Mouse (Mus musculus) embryonic stem cell, embryonic (primary cell): Measurements from ENCODE around the gene Flcn.

ENCODE experiments used
- CTCF ChIA-PET, 4 experiments: fragments of 300-600 bp in 2 of 4; fragments of 350-600 bp in 2 of 4; sonication (Branson Sonifier 250); formaldehyde crosslinking; loops; one replicate each; lab custom pipeline; 2022; ENCODE audit warnings: inconsistent platforms in 2 of 4; lab: Charles Lee
- POLR2A ChIA-PET, 4 experiments: fragments of 300-600 bp in 2 of 4; fragments of 350-600 bp in 2 of 4; sonication (Branson Sonifier 250); formaldehyde crosslinking; loops; one replicate each; lab custom pipeline; 2022; ENCODE audit warnings: antibody characterized with exemption in 4 of 4, inconsistent platforms in 1 of 4; lab: Charles Lee

The Flcn gene

DNA sequence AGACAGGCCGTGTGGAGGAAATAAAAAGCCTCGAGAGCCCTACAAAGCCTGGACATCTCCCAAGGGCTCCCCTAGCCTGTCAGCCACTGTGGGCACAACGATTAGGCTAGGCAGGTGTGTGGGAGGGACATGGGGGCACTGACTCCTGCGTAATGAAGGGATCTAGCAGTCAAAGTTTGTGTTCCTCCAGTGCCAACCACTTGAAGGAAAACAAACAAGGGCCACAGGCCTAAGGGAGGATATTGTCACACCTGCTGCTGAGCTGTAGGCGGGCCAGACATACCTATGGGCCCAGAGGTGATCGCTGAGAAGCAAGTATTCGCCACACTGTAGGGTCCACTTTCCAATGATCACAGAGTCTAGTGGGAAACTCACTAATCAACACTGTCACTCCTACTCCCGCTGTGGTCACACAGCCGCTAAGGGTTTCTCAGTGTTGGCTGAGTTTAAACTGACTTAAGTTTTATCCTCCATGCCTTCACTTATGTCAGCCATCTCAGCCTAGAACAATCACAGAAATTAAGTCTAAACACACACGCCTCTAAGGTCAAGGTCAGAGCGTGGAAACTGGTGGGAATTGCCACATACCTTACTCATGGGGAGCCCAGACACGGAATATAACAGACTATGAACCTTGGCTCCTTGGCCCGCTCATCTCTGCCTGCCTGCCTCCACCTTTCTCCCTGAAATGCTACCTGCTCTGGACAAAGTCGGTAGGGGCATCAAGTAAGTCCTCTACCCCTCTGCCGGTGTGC, 23.2 kb downstream of the Flcn start:
- ChIA-PET POLR2A (interaction anchor here in 3 of 4 experiments (0.7 to 2.4 kb wide), 12 partner anchors 8 to 269 kb away, joined by 3 to 17 read pairs (median 4); partner anchors contain the start of gene Rasd1 (in 1 of the 3)), CTCF (interaction anchor here in 2 of 4 experiments (1.1 to 1.4 kb wide), 4 partner anchors 8 to 25 kb away, joined by 3 to 4 read pairs (median 3); no protein-coding TSS in a partner anchor)

- CTCF ChIA-PET: no interaction called here
- POLR2A ChIA-PET: interaction anchor here in 2 of 4 experiments (0.5 to 2.2 kb wide), 3 partner anchors 23 to 1248 kb away, joined by 4 to 5 read pairs (median 5); no protein-coding TSS in a partner anchor
Observed at GRCm38 (mm10) chr11:59783591-59783990, 26.2 kb downstream of the Flcn start.

DNA sequence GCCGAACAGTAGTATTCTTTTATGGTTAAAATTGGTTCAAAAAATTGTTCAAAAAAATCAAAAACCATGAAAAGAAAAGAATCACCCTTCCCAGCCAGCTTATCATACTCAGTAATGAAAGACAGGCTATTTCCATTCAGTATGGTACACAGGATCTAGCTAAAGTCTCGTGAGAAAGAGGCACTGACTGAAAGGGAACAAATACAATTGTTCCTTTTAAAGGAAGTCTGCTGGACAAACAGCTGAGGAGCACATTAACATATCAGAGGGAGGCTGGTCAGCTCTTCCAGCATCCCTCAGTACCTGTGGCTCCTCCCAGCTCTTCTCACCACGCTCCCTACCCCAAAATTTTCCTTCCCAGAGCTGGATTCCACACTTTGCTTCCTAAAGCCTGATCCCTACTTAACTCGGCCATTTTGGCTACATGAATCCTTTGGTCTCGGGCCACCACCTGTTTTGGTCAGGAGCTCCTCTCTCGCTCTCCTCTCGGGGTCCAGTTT, 27.7 kb downstream of the Flcn start:
- ChIA-PET POLR2A (interaction anchor here in 2 of 4 experiments (0.6 to 1.6 kb wide), 10 partner anchors 14 to 1812 kb away, joined by 3 to 8 read pairs (median 4); partner anchors contain the start of gene Flcn (in 1 of the 2)), CTCF (interaction anchor here in 2 of 4 experiments (0.6 to 1.5 kb wide), 7 partner anchors 12 to 1751 kb away, joined by 3 to 5 read pairs (median 3); no protein-coding TSS in a partner anchor)

DNA sequence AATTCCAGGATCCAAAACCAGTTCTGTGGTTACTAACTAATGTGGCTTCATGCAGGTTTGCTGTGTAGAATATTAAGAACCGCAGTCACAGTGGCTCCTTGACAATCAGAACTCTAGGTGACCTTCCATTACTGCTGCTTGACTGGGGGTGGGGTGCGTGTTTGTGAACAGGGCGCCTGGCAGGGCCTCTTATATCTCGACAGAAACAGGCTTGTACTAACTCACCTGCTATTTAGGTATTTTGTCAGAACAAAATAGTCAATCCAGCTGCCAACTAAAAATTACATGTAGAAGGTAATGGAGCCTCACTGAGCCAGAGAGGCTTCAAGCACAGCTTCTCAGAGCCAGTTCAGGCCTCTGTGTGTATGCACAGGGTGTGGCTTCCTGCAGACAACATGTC, 29.6 kb downstream of the Flcn start:
- ChIA-PET CTCF (interaction anchor here in 3 of 4 experiments (0.5 to 2.4 kb wide), 5 partner anchors 12 to 512 kb away, joined by 3 to 15 read pairs (median 7); partner anchors contain the start of gene Zkscan17 (in 1 of the 3)), POLR2A (interaction anchor here in 2 of 4 experiments (0.6 to 2.1 kb wide), 6 partner anchors 13 to 185 kb away, joined by 3 to 9 read pairs (median 3); partner anchors contain the start of genes Cops3 (in 1 of the 2), Nt5m (in 1 of the 2) and Rasd1 (in 1 of the 2))

- ChIA-PET CTCF (interaction anchor here (0.5 to 2.4 kb wide), 39 partner anchors 8 to 681 kb away, joined by 3 to 22 read pairs (median 4); partner anchors contain the start of genes Pld6 (in 2 of the 4) and Zkscan17 (in 1 of the 4)), POLR2A (interaction anchor here in 3 of 4 experiments (0.7 to 2.1 kb wide), 10 partner anchors 8 to 60 kb away, joined by 3 to 17 read pairs (median 4); partner anchors contain the start of genes Pld6 (in 3 of the 3), Cops3 (in 1 of the 3) and Nt5m (in 1 of the 3))
Observed at GRCm38 (mm10) chr11:59779406-59779805, 30.4 kb downstream of the Flcn start.

GRCm38 (mm10) chr11:59778874-59779223, 31.0 kb downstream of the Flcn start:
- CTCF ChIA-PET: interaction anchor here (0.5 to 2.4 kb wide), 83 partner anchors 9 to 681 kb away, joined by 3 to 22 read pairs (median 4); partner anchors contain the start of genes Pld6 (in 3 of the 4), Cops3 (in 1 of the 4), Nt5m (in 1 of the 4) and Zkscan17 (in 1 of the 4)
- POLR2A ChIA-PET: interaction anchor here (0.6 to 2.1 kb wide), 18 partner anchors 8 to 253 kb away, joined by 3 to 17 read pairs (median 4); partner anchors contain the start of genes Pld6 (in 4 of the 4), Cops3 (in 2 of the 4), Nt5m (in 1 of the 4) and Zkscan17 (in 1 of the 4)

DNA sequence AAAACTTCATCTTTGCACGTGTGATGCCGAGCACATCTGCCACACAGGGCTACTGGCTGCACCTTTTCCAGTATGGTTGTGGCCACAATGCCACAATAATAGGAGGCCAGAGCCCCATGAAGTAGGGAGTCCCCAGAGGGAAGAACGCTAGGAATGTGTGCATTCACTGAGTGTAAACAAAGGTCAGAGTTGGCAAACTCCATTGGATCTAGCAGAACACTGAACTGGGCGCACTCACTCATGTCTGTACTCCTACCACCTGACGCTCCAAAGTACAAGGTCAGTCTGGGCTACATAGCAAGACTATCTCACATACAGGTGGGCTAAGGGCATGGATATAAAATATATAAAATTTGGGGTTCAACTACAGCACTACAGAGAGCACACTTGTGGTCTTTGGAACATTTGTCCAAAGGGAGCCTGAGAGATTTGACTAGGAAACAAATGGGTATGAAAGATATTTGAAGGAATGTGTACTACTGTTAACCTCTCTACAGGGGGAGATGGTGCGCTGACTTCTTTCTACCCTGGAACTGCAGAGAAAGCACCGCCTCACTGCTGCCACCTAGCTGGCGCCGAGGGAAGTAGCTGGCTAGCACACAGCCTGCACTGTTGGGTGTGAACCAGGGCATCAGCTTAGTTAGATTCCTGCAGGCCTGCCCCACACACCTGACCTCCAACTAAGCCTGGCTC, 31.5 kb downstream of the Flcn start:
- ChIA-PET CTCF (interaction anchor here (0.6 to 2.4 kb wide), 82 partner anchors 9 to 680 kb away, joined by 3 to 22 read pairs (median 4); partner anchors contain the start of genes Pld6 (in 3 of the 4), Cops3 (in 1 of the 4), Nt5m (in 1 of the 4) and Zkscan17 (in 1 of the 4)), POLR2A (interaction anchor here (0.6 to 2.1 kb wide), 16 partner anchors 9 to 253 kb away, joined by 3 to 17 read pairs (median 4); partner anchors contain the start of genes Pld6 (in 4 of the 4), Cops3 (in 2 of the 4), Nt5m (in 1 of the 4) and Zkscan17 (in 1 of the 4))

GRCm38 (mm10) chr11:59777259-59777658, 32.6 kb downstream of the Flcn start:
- POLR2A ChIA-PET: no interaction called here
- CTCF ChIA-PET: interaction anchor here in 1 of 4 experiments (0.8 kb wide), 1 partner anchor 9 kb away, joined by 4 read pairs; no protein-coding TSS in a partner anchor

- ChIA-PET POLR2A (interaction anchor here in 1 of 4 experiments (1.0 kb wide), 2 partner anchors 9 to 15 kb away, joined by 3 read pairs; no protein-coding TSS in a partner anchor), CTCF (interaction anchor here in 1 of 4 experiments (0.9 to 2.1 kb wide), 4 partner anchors 22 to 250 kb away, joined by 3 to 5 read pairs (median 4); no protein-coding TSS in a partner anchor)
Observed at GRCm38 (mm10) chr11:59775435-59776148, 34.2 kb downstream of the Flcn start.

DNA sequence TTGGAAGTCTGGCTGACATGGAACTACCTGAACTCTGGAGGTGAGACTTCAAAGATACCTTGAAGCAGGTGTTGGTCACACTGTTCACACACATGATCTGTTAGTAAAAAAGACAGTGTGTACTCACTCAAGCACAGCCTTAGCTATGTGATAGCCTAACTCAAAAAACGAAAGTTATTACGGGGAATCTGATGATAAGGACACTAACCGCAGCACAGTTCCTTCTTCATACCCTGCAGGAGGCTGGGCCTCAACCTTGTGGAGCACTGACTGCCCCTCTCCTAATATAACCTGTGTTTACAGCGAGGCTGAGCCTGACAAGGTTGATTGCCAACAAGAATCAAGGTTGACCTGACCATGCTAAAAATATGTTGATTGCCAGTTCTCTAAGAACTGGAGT, 35.3 kb downstream of the Flcn start:
- ChIA-PET POLR2A (interaction anchor here in 1 of 4 experiments (1.0 kb wide), 1 partner anchor 10 kb away, joined by 3 read pairs; no protein-coding TSS in a partner anchor), CTCF (interaction anchor here in 1 of 4 experiments (2.1 kb wide), 1 partner anchor 105 kb away, joined by 5 read pairs; no protein-coding TSS in a partner anchor)

- ChIA-PET POLR2A (no interaction called here), CTCF (interaction anchor here in 1 of 4 experiments (1.1 kb wide), 1 partner anchor 39 kb away, joined by 3 read pairs; no protein-coding TSS in a partner anchor)
Observed at GRCm38 (mm10) chr11:59772902-59773301, 36.9 kb downstream of the Flcn start.

- POLR2A ChIA-PET: no interaction called here
- CTCF ChIA-PET: no interaction called here
Observed at GRCm38 (mm10) chr11:59772291-59772690, 37.5 kb downstream of the Flcn start.

- ChIA-PET CTCF (no interaction called here), POLR2A (interaction anchor here in 1 of 4 experiments (0.6 kb wide), 1 partner anchor 729 kb away, joined by 4 read pairs; no protein-coding TSS in a partner anchor)
Observed at GRCm38 (mm10) chr11:59770753-59771152, 39.1 kb downstream of the Flcn start.

GRCm38 (mm10) chr11:59769738-59770137, 40.1 kb downstream of the Flcn start:
- ChIA-PET POLR2A (interaction anchor here in 1 of 4 experiments (0.7 to 0.8 kb wide), 2 partner anchors 10 to 13 kb away, joined by 3 read pairs; no protein-coding TSS in a partner anchor), CTCF (interaction anchor here in 3 of 4 experiments (0.6 to 1.0 kb wide), 3 partner anchors 9 to 244 kb away, joined by 3 read pairs; no protein-coding TSS in a partner anchor)

DNA sequence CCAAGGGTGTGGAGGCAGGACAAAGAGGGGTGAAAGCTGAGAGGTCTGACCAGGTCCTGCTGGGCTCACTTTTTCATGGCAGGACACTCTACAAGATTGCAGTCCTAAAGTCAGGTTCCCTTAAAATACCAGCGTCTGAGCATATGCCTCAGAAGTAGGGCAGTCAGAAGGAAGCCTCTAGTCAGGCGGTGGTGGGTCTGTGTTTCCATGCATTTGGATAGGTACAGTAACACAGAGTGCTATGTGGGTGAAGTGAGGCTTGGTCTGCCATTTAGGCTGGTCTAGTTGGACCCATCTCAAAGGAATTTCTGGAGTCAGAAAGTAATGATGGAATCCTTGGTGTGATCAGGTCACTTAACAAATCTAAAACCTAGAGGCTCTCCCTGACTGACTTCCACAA, 40.5 kb downstream of the Flcn start:
- POLR2A ChIA-PET: interaction anchor here in 1 of 4 experiments (0.7 to 2.3 kb wide), 3 partner anchors 10 to 12 kb away, joined by 3 to 10 read pairs (median 3); no protein-coding TSS in a partner anchor
- CTCF ChIA-PET: interaction anchor here in 3 of 4 experiments (0.6 to 1.0 kb wide), 3 partner anchors 9 to 244 kb away, joined by 3 read pairs; no protein-coding TSS in a partner anchor

DNA sequence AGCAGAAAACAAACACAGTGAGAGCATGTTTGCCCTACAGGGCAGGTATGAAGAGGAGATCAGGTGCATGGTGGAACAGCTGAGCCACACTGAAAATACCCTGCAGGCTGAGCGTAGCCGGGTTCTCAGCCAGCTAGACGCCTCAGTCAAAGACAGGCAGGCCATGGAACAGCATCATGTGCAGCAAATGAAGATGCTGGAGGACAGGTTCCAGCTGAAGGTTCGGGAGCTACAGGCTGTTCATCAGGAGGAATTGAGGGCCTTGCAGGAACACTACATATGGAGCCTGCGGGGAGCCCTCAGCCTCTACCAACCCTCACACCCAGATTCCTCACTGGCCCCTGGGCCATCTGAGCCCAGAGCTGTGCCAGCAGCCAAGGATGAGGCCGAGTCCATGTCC, 49.0 kb downstream of the Flcn start:
- ChIA-PET POLR2A (interaction anchor here in 3 of 4 experiments (0.6 to 1.3 kb wide), 4 partner anchors 8 to 130 kb away, joined by 3 to 4 read pairs (median 3); no protein-coding TSS in a partner anchor), CTCF (interaction anchor here in 2 of 4 experiments (1.4 to 1.8 kb wide), 3 partner anchors 18 to 146 kb away, joined by 3 to 5 read pairs (median 5); no protein-coding TSS in a partner anchor)
